Mouse (Mus musculus) liver, adult 2 months (tissue): ENCODE measurements around the gene Sgms1.

ENCODE experiments used
- CTCF ChIP-seq: fragments of 200-500 bp; IDR thresholded peaks from 2 replicates; pipeline ENCODE4 v1.5.1; 2011; ENCODE audit warnings: low read depth, low read length, control low read depth
- POLR2A ChIP-seq: fragments of 200-500 bp; IDR thresholded peaks from 2 replicates; pipeline ENCODE4 v1.6.1; 2011; ENCODE audit warnings: low read length, control low read depth; ENCODE audit not compliant: insufficient read depth; ENCODE audit errors: extremely low read depth

- no peak for TF ChIP-seq CTCF
- TF ChIP-seq POLR2A = no peak
Measured at GRCm38 (mm10) chr19:32311762-32312161, 77.8 kb downstream of the Sgms1 start.
